Mouse (Mus musculus) activated CD4-positive, CD25-positive, alpha-beta regulatory T cell, adult 4 months (primary cell): ENCODE results near the gene Zzz3. TPM values are rescaled to one million over a fixed set of nuclear protein-coding genes. Genes with fewer than 3 reads are reported as not detected.

Experiments
- ATAC-seq: one replicate; pipeline ENCODE4 v1.8.0; 2017
- polyA plus RNA-seq, 2 experiments: library from polyadenylated mRNA; unstranded; fragments of 100-300 nt; shearing (Covaris generic); gene quantifications; one replicate each; pipeline ENCODE4 v1.2.1; 2017

Zzz3 gene
- polyA plus RNA-seq, 2 experiments from 2014 or later = 22.2 to 29.7 TPM

DNA sequence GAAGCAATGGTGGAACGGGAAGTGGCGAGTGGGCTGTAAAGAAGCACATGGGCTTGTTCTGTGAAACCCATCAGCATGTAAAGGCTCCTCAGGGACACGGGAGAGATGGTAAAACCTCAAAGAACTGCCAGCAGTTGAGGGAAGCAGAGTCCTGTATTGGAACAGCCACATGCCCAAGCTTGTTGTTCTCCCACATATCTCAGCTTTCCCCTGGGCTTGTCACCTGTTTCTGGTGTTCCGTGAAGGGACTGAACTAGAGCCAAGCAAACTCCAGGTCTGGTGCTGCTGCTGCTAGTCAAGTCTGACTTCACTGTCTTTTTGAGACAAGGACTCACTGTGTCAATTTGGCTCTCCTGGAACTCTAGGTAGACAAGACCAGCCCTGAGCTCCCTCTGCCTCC lies 72.0 kb downstream of the Zzz3 start:
- ATAC-seq = no peak

DNA sequence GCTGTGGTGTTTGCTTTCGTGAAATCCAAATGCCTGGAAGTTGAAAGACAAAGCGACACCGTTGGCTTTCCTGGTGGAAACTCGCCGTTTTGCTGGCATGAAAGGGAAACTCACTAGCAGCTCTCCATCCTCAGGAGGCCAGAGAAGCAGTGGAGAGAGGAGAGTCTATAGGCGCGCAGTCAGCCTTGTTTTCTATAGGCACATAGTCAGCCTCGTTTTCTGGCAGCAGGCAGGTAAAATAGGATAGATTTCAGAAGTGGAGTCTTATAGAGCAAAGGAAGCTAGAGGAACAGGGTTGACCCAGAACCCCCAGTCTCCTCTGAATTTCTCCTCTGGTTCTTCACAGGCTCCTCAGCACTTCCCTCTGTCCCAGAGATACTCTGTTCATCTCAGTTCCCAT lies 72.8 kb downstream of the Zzz3 start:
- ATAC-seq = no peak

DNA sequence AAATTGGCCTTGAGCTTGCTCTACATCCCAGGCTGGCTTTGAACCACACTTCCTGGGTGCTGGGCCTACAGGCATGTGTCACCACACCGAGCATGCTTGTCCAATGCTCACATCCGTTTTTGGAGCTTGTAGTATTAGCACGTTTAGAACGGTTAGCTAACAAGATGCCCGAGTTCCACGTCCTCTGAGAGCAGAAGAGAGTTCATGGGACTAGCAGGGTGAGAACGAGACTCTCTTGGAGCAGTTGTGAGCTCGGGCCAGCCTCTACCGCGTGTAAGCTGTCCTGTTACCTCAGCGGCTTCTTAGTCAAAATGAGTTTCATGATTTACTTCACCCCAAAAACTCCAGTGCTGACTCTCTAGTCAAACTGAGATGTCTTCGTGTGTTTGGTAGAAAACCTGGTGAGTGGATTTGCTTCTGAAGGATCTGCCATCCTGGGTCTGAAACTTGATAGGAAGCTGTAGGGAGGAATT lies 73.3 kb downstream of the Zzz3 start:
- ATAC-seq = peak; percentile 43

DNA sequence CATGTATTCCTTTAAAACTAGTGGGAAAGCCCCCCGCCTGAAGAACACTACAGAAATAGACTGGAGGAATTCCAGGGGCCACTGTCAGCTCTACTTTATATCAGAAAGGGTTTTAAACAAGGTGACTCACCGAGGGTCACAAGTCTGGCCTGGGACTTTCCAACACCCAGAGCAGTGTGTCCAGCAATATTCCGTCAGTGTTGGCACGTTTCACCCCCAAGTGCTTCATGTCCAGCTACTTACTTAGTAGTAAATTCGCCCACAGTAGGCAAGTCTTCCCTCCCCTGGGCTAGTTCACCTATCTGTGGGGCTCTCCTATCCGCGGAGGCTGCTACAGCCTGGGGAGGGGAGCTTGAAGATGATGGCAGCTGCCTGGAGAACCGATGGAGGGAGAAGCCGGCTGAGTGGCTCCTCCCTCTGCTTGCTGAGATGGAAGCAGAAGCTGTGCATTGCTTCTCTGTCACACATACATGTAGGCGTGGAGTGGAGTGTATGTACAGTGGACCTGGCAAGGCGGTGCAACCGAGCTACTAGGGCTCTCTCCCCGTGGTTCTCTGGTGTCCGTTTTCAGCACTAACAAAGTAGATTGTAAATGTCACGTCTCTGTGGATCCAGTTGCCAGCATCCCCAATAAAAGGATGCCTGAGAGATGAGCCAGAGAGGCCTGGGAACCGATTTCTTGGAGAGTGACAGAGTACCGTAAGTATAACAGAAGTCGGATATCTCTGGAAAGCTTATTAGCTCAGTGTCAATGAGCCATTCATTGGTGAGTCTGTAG lies 74.3 kb downstream of the Zzz3 start:
- ATAC-seq = no peak

GRCm38 (mm10) chr3:152470347-152470746 lies 75.1 kb downstream of the Zzz3 start:
- ATAC-seq = no peak

DNA sequence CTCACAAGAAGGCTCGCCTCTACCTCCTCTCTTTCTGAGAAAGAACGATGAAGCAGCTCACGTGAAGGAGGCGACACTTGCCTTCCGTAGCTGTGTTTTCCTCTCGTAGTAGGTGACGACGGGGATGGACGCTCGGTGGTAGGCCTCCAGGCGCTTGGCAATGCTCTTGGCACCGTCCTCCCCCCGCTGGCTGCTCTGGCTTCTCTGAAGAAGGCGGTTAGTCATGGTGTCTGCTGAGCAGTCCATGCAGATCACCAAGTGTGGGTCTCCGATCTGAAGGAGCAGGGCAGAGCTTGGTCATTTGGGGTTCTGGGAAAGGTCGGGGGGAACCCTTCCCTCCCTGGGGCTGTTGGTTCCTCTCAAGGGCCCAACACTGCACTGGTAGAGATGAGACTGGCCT lies 77.4 kb downstream of the Zzz3 start:
- no peak for ATAC-seq

- no peak for ATAC-seq
Measured at GRCm38 (mm10) chr3:152474582-152475277, 79.5 kb downstream of the Zzz3 start.

- no peak for ATAC-seq
Measured at GRCm38 (mm10) chr3:152475278-152475669, 80.0 kb downstream of the Zzz3 start.

DNA sequence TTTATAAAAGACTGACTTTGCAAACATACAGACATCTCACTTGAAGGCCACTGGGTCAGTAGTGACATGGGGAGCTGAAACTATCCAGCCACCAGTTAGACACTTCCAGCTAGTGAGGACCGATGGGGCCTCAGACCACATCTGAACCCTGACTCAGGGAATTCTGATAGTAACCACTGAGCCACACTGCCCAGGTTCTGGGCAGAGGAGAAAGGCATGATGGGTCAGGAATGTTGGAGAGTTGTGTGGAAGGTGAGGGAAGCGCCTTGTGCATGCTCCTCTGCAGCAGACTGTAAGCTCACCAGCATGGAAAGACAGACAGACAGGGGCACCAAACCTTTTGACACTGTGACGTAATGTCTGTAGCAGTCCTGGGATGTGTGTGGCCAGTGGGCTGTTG lies 80.6 kb downstream of the Zzz3 start:
- ATAC-seq = no peak

- ATAC-seq = peak; percentile 82
Measured at GRCm38 (mm10) chr3:152477796-152478527, 82.7 kb downstream of the Zzz3 start.

- peak; percentile 50 for ATAC-seq
Measured at GRCm38 (mm10) chr3:152478599-152479435, 83.5 kb downstream of the Zzz3 start.

DNA sequence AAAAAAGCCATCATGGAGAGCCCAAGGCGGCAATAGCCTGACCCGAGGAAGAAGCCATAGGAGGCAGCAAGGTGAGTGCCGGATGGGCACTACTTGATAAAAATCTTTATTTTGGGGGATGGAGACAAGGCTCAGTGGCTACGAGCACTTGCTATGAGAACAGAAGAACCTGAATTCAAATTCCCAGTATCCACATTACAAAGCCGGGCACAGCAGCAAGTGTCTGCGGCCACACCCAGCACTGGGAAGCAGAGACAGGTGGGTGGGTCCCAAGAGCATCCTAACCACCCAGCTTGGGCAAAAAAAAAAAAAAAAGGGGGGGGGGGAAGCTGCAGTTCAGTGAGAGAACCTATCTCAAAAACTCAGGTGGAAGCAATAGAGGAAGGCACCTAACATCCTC lies 85.1 kb downstream of the Zzz3 start:
- no peak for ATAC-seq

- no peak for ATAC-seq
Measured at GRCm38 (mm10) chr3:152482182-152482581, 86.9 kb downstream of the Zzz3 start.

DNA sequence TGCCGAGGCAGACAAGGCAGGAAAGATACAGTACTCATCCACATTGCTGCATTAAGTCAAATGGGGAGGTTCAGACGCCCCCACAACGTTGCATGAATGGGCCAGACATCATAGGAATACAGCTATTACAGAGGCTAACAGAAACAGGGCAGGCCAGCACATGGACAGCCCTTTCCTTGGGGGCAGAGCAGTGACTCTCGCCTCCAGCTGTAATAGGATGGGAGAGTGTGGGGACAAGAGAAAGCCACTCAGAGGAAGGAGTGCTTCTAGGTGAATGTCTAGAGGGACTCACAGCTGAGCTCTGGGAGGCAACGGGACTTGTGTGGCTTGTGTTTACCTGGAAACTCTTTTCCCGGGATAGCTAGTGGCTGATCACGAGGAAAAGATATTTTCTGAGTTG lies 88.5 kb downstream of the Zzz3 start:
- ATAC-seq = no peak

GRCm38 (mm10) chr3:152484206-152484605 lies 88.9 kb downstream of the Zzz3 start:
- no peak for ATAC-seq

DNA sequence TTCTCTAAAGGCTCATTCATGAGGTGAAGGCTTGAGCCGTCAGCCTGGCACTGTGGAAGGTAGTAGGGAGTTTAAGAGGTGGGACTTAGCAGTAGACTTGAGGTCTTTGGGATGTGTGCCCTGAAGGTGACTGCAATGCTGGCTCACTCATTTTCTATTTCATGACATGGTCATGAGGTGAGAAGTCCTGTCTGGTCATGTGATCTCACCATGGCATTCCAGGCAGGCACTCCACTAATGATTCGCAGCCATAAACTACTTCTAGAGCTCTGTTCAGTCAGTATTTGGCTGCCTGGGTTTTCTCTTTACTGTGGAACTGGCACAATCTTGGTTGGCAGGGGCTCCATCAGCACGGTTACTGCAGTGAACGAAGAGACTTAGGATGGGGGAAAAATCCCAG lies 93.7 kb downstream of the Zzz3 start:
- ATAC-seq = no peak

DNA sequence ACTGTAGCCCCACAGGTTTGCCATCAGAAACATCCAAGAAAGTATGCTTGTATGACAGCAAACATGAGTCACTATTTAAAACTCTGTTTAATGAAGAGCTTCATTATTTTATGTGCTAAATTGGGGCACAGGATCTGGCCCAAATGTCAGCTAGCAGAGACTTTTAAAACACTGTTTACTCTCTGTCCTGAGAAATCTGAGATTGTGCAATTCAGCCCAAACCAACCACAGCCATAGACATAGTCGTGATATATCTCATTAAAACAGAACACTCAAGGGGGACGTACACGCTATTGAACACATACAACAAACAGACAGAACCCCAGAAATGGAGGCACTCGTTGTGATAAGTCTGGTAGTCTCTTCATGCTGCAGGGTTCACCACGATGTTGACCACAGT lies 95.2 kb downstream of the Zzz3 start:
- no peak for ATAC-seq

GRCm38 (mm10) chr3:152492241-152492640 lies 97.0 kb downstream of the Zzz3 start:
- ATAC-seq = no peak

GRCm38 (mm10) chr3:152493813-152494212 lies 98.5 kb downstream of the Zzz3 start:
- ATAC-seq = no peak

DNA sequence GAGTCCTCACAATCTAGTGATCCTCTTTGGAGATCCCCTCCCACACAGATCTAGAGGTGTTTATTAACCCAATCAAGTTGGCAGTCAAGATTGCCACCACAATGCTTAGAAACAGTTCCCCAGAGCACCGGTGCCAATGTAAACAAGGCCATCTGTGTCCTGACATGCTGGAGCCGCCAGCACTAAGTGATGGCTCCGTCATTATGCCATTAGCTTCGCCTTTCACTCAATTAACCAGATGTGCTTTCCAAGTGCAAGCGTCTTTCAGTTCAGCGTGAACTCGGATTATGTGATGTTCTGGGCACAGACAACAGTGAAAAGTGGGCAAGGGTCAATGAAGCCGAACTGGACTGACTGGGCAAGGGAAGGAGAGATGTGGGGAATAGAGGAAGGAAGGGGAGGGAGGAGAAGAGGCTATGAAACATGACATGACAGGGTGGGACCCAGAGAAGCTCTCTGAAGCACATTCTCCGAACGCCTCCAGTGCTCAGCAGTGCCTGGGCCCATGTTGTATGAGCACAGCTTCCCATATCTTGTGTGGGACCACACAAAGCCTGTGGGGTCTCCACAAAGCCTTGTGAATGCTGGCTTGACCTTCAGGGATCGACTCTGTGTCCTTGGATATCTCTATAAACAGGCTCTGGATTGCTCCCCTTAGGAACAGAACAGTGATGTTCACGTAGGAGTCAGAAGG lies 99.5 kb downstream of the Zzz3 start:
- ATAC-seq = no peak

- no peak for ATAC-seq
Measured at GRCm38 (mm10) chr3:152495415-152495898, 100.2 kb downstream of the Zzz3 start.

- no peak for ATAC-seq
Measured at GRCm38 (mm10) chr3:152497084-152497483, 101.8 kb downstream of the Zzz3 start.
